Mouse (Mus musculus) right cerebral cortex, postnatal 36 days (tissue): Measurements from ENCODE around the gene Slc30a5.
"Not testable (repeated sequence)": the region's sequence is repeated elsewhere in the genome, so short reads cannot be mapped to it uniquely, and the experiment has no call there.

Experiments
- DNase-seq, 2 experiments: peaks; one replicate each; pipeline ENCODE4 v3.0.0; 2022; ENCODE audit warnings: low spot score in 2 of 2, mixed read lengths in 1 of 2

Gene Slc30a5

GRCm38 (mm10) chr13:100832741-100833639 lies at the start of gene Slc30a5:
TSS of gene Slc30a5 (minus strand) at chr13:100833427.
- peak; percentile 98 for DNase-seq

- DNase-seq = no peak
Observed at GRCm38 (mm10) chr13:100881944-100882343, 48.7 kb upstream of the Slc30a5 start.

GRCm38 (mm10) chr13:100879806-100880205 lies 46.6 kb upstream of the Slc30a5 start:
- DNase-seq = no peak

- no peak for DNase-seq
Observed at GRCm38 (mm10) chr13:100879326-100879725, 46.1 kb upstream of the Slc30a5 start.

GRCm38 (mm10) chr13:100878264-100878663 lies 45.0 kb upstream of the Slc30a5 start:
- no peak for DNase-seq

GRCm38 (mm10) chr13:100877703-100878102 lies 44.5 kb upstream of the Slc30a5 start:
- no peak for DNase-seq

GRCm38 (mm10) chr13:100875103-100875502 lies 41.9 kb upstream of the Slc30a5 start:
- DNase-seq = no peak

- DNase-seq = no peak
Observed at GRCm38 (mm10) chr13:100874588-100874987, 41.4 kb upstream of the Slc30a5 start.

GRCm38 (mm10) chr13:100873530-100873929 lies 40.3 kb upstream of the Slc30a5 start:
- no peak for DNase-seq

GRCm38 (mm10) chr13:100871445-100872171 lies 38.4 kb upstream of the Slc30a5 start:
- no peak for DNase-seq

GRCm38 (mm10) chr13:100869813-100870212 lies 36.6 kb upstream of the Slc30a5 start:
- no peak for DNase-seq

GRCm38 (mm10) chr13:100866311-100866710 lies 33.1 kb upstream of the Slc30a5 start:
- DNase-seq = no peak

GRCm38 (mm10) chr13:100865744-100866143 lies 32.5 kb upstream of the Slc30a5 start:
- no peak for DNase-seq

- DNase-seq = not testable (repeated sequence)
Observed at GRCm38 (mm10) chr13:100863914-100864313, 30.7 kb upstream of the Slc30a5 start.

GRCm38 (mm10) chr13:100859117-100859516 lies 25.9 kb upstream of the Slc30a5 start:
- DNase-seq = no peak

GRCm38 (mm10) chr13:100854174-100854573 lies 20.9 kb upstream of the Slc30a5 start:
- no peak for DNase-seq

GRCm38 (mm10) chr13:100853120-100853519 lies 19.9 kb upstream of the Slc30a5 start:
- DNase-seq = no peak

- DNase-seq = no peak
Observed at GRCm38 (mm10) chr13:100849137-100849536, 15.9 kb upstream of the Slc30a5 start.

GRCm38 (mm10) chr13:100846891-100847579 lies 13.8 kb upstream of the Slc30a5 start:
- DNase-seq = peak; percentile 56 to 69

GRCm38 (mm10) chr13:100846254-100846653 lies 13.0 kb upstream of the Slc30a5 start:
- DNase-seq = no peak

- no peak for DNase-seq
Observed at GRCm38 (mm10) chr13:100843944-100844343, 10.7 kb upstream of the Slc30a5 start.
